Mouse (Mus musculus) heart, embryonic 16.5 days (tissue): ENCODE measurements at regions not wholly inside any gene's neighbourhood (a gene's known extent, or its start where the extent isn't known, plus 50 kb on each side); places are given as distances from the start of the nearest gene placed in this dataset.

ENCODE experiments used
- ATAC-seq: fragments of 200-750 bp; cut with Nextera tagmentation; replicated peaks from 2 replicates; pipeline ENCODE4 v1.8.0; 2017; ENCODE audit warnings: moderate number of reproducible peaks; ENCODE audit not compliant: insufficient read depth, low FRiP score; ENCODE audit errors: extremely low read depth
- H3K27ac ChIP-seq: fragments of 300-500 bp; sonication (generic); 2 replicates; pipeline ENCODE4 v1.5.1; 2014; ENCODE audit warnings: mild to moderate bottlenecking, low read length, control low read depth, moderate library complexity
- H3K27me3 ChIP-seq: fragments of 300-500 bp; sonication (generic); 2 replicates; pipeline ENCODE4 v1.6.1; 2014; ENCODE audit warnings: low read length, mixed read lengths; ENCODE audit not compliant: control insufficient read depth, insufficient read depth
- H3K36me3 ChIP-seq: fragments of 300-500 bp; sonication (generic); 2 replicates; pipeline ENCODE4 v1.6.1; 2014; ENCODE audit not compliant: control insufficient read depth, insufficient read depth
- H3K4me1 ChIP-seq: fragments of 300-500 bp; sonication (generic); 2 replicates; pipeline ENCODE4 v1.6.1; 2014; ENCODE audit warnings: low read length, mixed read lengths; ENCODE audit not compliant: control insufficient read depth, insufficient read depth
- H3K4me2 ChIP-seq: fragments of 300-500 bp; sonication (generic); 2 replicates; pipeline ENCODE4 v1.6.1; 2014; ENCODE audit warnings: low read depth, mild to moderate bottlenecking, control low read depth, low read length
- H3K4me3 ChIP-seq: fragments of 300-500 bp; sonication (generic); 2 replicates; pipeline ENCODE4 v1.5.1; 2014; ENCODE audit warnings: mild to moderate bottlenecking, control low read depth, low read length
- H3K9ac ChIP-seq: fragments of 300-500 bp; sonication (generic); 2 replicates; pipeline ENCODE4 v1.6.1; 2014; ENCODE audit warnings: low read length, control low read depth
- H3K9me3 ChIP-seq: fragments of 300-500 bp; sonication (generic); replicated peaks from 2 replicates; pipeline ENCODE4 v1.6.1; 2016; ENCODE audit warnings: low read length; ENCODE audit not compliant: control insufficient read depth
- WGBS: fragments of 180-500 bp; shearing (Covaris S2); extraction: QIAGEN DNeasy Blood & Tissue Kit; methylation state at CpG from one replicate; pipeline ENCODE4 v1.1.7; 2014; 5-methylcytosine and 5-hydroxymethylcytosine counted together

GRCm38 (mm10) chr11:39794183-39794652, 900.8 kb downstream of the Mat2b start:
- no peaks in the 10 kb centered on the region for H3K4me1 ChIP-seq
- no peaks in the 10 kb centered on the region for H3K36me3 ChIP-seq
- H3K4me3 ChIP-seq = peak overlapping the region; percentile 50
- no peak overlapping the region for H3K27ac ChIP-seq
- peak overlapping the region; percentile 77 for H3K4me2 ChIP-seq
- H3K27me3 ChIP-seq = no peaks in the 10 kb centered on the region
- WGBS = 3% methylated on average over 14 of the region's 14 CpGs
- H3K9me3 ChIP-seq = no peaks in the 10 kb centered on the region
- no peak overlapping the region; the same call in none of the 2 replicates for H3K9ac ChIP-seq
- no peak for ATAC-seq

DNA sequence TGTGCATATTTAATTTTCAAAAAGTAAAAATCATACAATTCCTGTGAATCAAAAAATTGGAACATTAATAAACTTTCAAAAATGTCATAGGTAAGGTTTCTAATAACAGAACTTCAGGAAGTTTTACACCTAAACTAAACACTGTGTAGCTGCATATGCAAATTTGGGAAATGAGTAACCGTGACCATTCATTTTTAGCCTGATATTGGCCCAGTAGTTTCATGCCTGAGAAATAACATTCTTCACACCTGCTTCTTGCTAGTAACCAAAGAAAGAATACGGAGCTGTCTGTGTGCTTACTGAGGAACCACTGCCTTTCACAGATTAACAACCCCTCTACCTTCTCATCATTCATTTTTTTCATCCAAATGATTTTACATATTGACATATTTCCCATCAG, 902.9 kb downstream of the Mat2b start:
- 75% methylated on average over 2 of the region's 2 CpGs for WGBS
- H3K27me3 ChIP-seq = no peaks in the 10 kb centered on the region
- H3K27ac ChIP-seq = no peak overlapping the region
- no peak overlapping the region for H3K9ac ChIP-seq
- no peak overlapping the region for H3K4me2 ChIP-seq
- ATAC-seq = no peak
- H3K36me3 ChIP-seq = no peaks in the 10 kb centered on the region
- no peaks in the 10 kb centered on the region for H3K9me3 ChIP-seq
- no peaks in the 10 kb centered on the region for H3K4me1 ChIP-seq
- no peak overlapping the region for H3K4me3 ChIP-seq
